23 mouse cellular contexts compared by ENCODE assay signal in the genomic region with DNA sequence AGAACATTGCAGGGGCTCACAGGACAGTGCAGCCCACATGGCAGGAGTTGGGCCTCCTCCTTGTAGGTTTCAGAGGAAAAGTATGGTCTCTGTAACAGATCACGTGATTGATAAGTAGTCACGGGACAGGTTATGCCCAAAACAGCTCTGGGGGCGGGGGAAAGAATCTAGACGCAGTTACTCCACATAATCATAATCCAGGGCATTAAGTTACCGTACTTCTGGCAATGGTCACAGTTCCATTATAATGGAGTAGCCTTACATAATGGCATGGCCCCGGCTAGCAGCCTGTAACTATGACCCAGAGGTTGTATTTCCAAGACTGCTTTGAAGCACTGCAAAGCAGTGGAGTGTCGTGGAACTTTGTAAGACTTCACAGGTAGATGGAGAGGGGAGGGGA. TPM values are rescaled to one million over a fixed set of nuclear protein-coding genes. Genes with fewer than 3 reads are reported as not detected.
A peak's percentile ranks its signal among the peaks of the same experiment; 100 is the strongest.
DNase-seq lines count a peak whose midpoint lies in the region; ATAC-seq and TF ChIP-seq lines count a peak whose summit lies in the region.
"Had no signal": no experiment of that assay in that cellular context is flagged by ENCODE, and none has a peak within 500 bp of the region (broad histone marks: within the 10 kb centered on the region; RNA-seq: fewer than 3 reads in every experiment).

No protein-coding gene starts in this region.

- no peak overlapping the region for H3K27ac ChIP-seq in limb, embryonic 14.5 days (replicated peaks; ENCODE audit: low read depth, low read length)
- H3K27ac ChIP-seq: hindbrain, embryonic 14.5 days; limb, embryonic 15.5 days; liver, embryonic 15.5 days; lung, embryonic 15.5 days; neural tube, embryonic 12.5 days had no signal

- no peak overlapping the region for H3K9ac ChIP-seq in limb, embryonic 14.5 days (ENCODE audit: low read depth, low read length, severe bottlenecking)
- H3K9ac ChIP-seq: forebrain, postnatal 0 days; hindbrain, embryonic 14.5 days; limb, embryonic 15.5 days; liver, embryonic 15.5 days; lung, embryonic 15.5 days; neural tube, embryonic 12.5 days had no signal

- peak; percentile 20 for DNase-seq in embryo, embryonic 10.5 days (ENCODE audit: low spot score)
- DNase-seq in embryo, embryonic 10 days (ENCODE audit: low spot score): no peak
- peak; percentile 17 for DNase-seq in kidney, adult 9 months
- DNase-seq in kidney, adult 18-20 months: no peak
- DNase-seq in fat pad, adult 2 months (ENCODE audit: extremely low read depth, low read depth, low spot score): peak; percentile 37
- no peak for DNase-seq in limb, embryonic 14.5 days (ENCODE audit: low spot score)
- no peak for DNase-seq in right cerebral cortex, postnatal 25 days
- DNase-seq: adrenal gland, adult 8-10 months; cerebellum, adult 18-20 months; cerebellum, postnatal 14 days; forebrain, postnatal 0 days; gastrocnemius, postnatal 14 days; heart, postnatal 36 days; lung, postnatal 36 days; midbrain, embryonic 14.5 days; retina, postnatal 1 day; thymus, postnatal 14 days had no signal

- WGBS in limb, embryonic 14.5 days: 51% methylated on average over 7 of the region's 7 CpGs

- peaks cover 25% of the 10 kb centered on the region for H3K4me1 ChIP-seq in limb, embryonic 14.5 days (ENCODE audit: control insufficient read depth, insufficient read depth, low read length)
- H3K4me1 ChIP-seq: liver, embryonic 15.5 days; lung, embryonic 15.5 days; neural tube, embryonic 12.5 days had no signal

- H3K4me3 ChIP-seq in limb, embryonic 14.5 days (replicated peaks; ENCODE audit: low read length): no peak overlapping the region
- H3K4me3 ChIP-seq: limb, embryonic 15.5 days; liver, embryonic 15.5 days; lung, embryonic 15.5 days; neural tube, embryonic 12.5 days had no signal

- peaks cover 4% of the 10 kb centered on the region; the same call in 1 of the 2 replicates for H3K36me3 ChIP-seq in limb, embryonic 14.5 days (ENCODE audit: control insufficient read depth, insufficient read depth, low read length)

- H3K27me3 ChIP-seq in limb, embryonic 14.5 days (ENCODE audit: control insufficient read depth, insufficient read depth, low read length): no peaks in the 10 kb centered on the region
- H3K27me3 ChIP-seq: limb, embryonic 15.5 days; liver, embryonic 15.5 days; lung, embryonic 15.5 days; neural tube, embryonic 12.5 days had no signal

- peaks cover 12% of the 10 kb centered on the region for H3K9me3 ChIP-seq in limb, embryonic 14.5 days (ENCODE audit: control insufficient read depth, low read length)
- H3K9me3 ChIP-seq: liver, embryonic 15.5 days had no signal

- no peak for TF ChIP-seq POLR2A in limb, embryonic 14.5 days (IDR thresholded peaks at IDR 0.05; ENCODE audit: borderline replicate concordance, extremely low read depth, insufficient read depth, insufficient read length)

- no peak overlapping the region for H3K4me2 ChIP-seq in limb, embryonic 14.5 days (replicated peaks; ENCODE audit: low read depth, low read length, severe bottlenecking)
- H3K4me2 ChIP-seq: hindbrain, embryonic 14.5 days; limb, embryonic 15.5 days; liver, embryonic 15.5 days; lung, embryonic 15.5 days; neural tube, embryonic 12.5 days had no signal

- peak; percentile 33; the same call in 1 of the 2 replicates for ATAC-seq in limb, embryonic 14.5 days (ENCODE audit: low FRiP score, low read depth)
- ATAC-seq: activated CD4-positive, CD25-positive, alpha-beta regulatory T cell, adult 4 months; forebrain, postnatal 0 days had no signal

RNA-seq across cellular contexts. Expression of gene Dera, which starts 49.8 kb away (rescaled TPM):
- polyA plus RNA-seq in limb, embryonic 14.5 days (2012; rRNA removed): 12.5 and 17.1 TPM in 2 replicates
- 43.5 and 46.3 TPM in 2 replicates for polyA plus RNA-seq in limb, embryonic 14.5 days (2014; fragmentation: Nextera tagmentation; extraction: Ambion mirVana)

Comparison
In these comparisons a context has a peak if more than half of its experiments do, and no peak if none do; other contexts are left out.
1. DNase-seq: peak in embryo, embryonic 10.5 days (single experiment), kidney, adult 9 months (single experiment) and fat pad, adult 2 months (single experiment); none in embryo, embryonic 10 days (single experiment), kidney, adult 18-20 months (single experiment), limb, embryonic 14.5 days (single experiment) and right cerebral cortex, postnatal 25 days (single experiment).